Mouse (Mus musculus): ENCODE data around the gene Pip5k1b. TPM values are rescaled to one million over a fixed set of nuclear protein-coding genes. Genes with fewer than 3 reads are reported as not detected.

Pip5k1b gene
- polyA plus RNA-seq, 1 experiment: 0.24 TPM

GRCm38 (mm10) chr19:24264991-24265390, 290.7 kb downstream of the Pip5k1b start:
- Histone ChIP-seq H3K79me2 (ENCODE audit: control insufficient read depth, insufficient read depth) (no peaks in the 10 kb centered on the region), H3K4me2 (ENCODE audit: low read depth) (no peak overlapping the region), H3K36me3 (ENCODE audit: control insufficient read depth, insufficient read depth) (no peaks in the 10 kb centered on the region), H3K27me3 (ENCODE audit: control insufficient read depth, insufficient read depth, insufficient read length) (no peaks in the 10 kb centered on the region), H3K4me3 (no peak overlapping the region), H3ac (ENCODE audit: control insufficient read depth, insufficient read length) (no peak overlapping the region)
- TF ChIP-seq USF1 (IDR thresholded peaks at IDR 0.05; ENCODE audit: low read depth) (no peak), MYOG (IDR thresholded peaks at IDR 0.05; ENCODE audit: control insufficient read depth in 1 of 3, insufficient read depth in 1 of 3, insufficient read length in 2 of 3, low read depth in 2 of 3) (no peak), MYOD1 (IDR thresholded peaks at IDR 0.05; ENCODE audit: control insufficient read depth in 1 of 3, insufficient read length in 2 of 3, low read depth in 2 of 3) (no peak), REST (IDR thresholded peaks at IDR 0.05; ENCODE audit: insufficient read depth, insufficient read length) (no peak), POLR2AphosphoS2 (IDR thresholded peaks at IDR 0.05; ENCODE audit: insufficient read length, low read depth) (no peak), MAX (IDR thresholded peaks at IDR 0.05; ENCODE audit: low read depth) (no peak), CEBPB (IDR thresholded peaks at IDR 0.05; ENCODE audit: insufficient read depth, poor library complexity, severe bottlenecking) (no peak)

GRCm38 (mm10) chr19:24262736-24263135, 292.9 kb downstream of the Pip5k1b start:
- TF ChIP-seq POLR2A (IDR thresholded peaks at IDR 0.05; ENCODE audit: insufficient read length, low read depth): no peak

GRCm38 (mm10) chr19:24259390-24260351, 296.0 kb downstream of the Pip5k1b start:
- H3K4me3 ChIP-seq: no peak overlapping the region
- no peak overlapping the region for H3ac ChIP-seq (ENCODE audit: control insufficient read depth, insufficient read length)
- H3K36me3 ChIP-seq (ENCODE audit: control insufficient read depth, insufficient read depth): no peaks in the 10 kb centered on the region
- H3K27me3 ChIP-seq (ENCODE audit: control insufficient read depth, insufficient read depth, insufficient read length): no peaks in the 10 kb centered on the region
- TF ChIP-seq MYOG (IDR thresholded peaks at IDR 0.05; ENCODE audit: control insufficient read depth in 1 of 3, insufficient read depth in 1 of 3, insufficient read length in 2 of 3, low read depth in 2 of 3) (no peak), POLR2AphosphoS2 (IDR thresholded peaks at IDR 0.05; ENCODE audit: insufficient read length, low read depth) (no peak), TCF12 (IDR thresholded peaks at IDR 0.05; ENCODE audit: insufficient read depth, poor library complexity, severe bottlenecking) (no peak), MYOD1 (IDR thresholded peaks at IDR 0.05; ENCODE audit: control insufficient read depth in 1 of 3, insufficient read length in 2 of 3, low read depth in 2 of 3) (no peak), USF1 (IDR thresholded peaks at IDR 0.05; ENCODE audit: low read depth) (no peak), TCF3 (IDR thresholded peaks at IDR 0.05; ENCODE audit: insufficient read length, low read depth) (no peak), MAX (IDR thresholded peaks at IDR 0.05; ENCODE audit: low read depth) (no peak), E2F4 (IDR thresholded peaks at IDR 0.05; ENCODE audit: insufficient read depth) (no peak), CEBPB (IDR thresholded peaks at IDR 0.05; ENCODE audit: insufficient read depth, poor library complexity, severe bottlenecking) (no peak), REST (IDR thresholded peaks at IDR 0.05; ENCODE audit: insufficient read depth, insufficient read length) (no peak), POLR2A (IDR thresholded peaks at IDR 0.05; ENCODE audit: insufficient read length, low read depth) (no peak), SRF (IDR thresholded peaks at IDR 0.05; ENCODE audit: control insufficient read depth, insufficient read length, low read depth) (no peak)
- no peaks in the 10 kb centered on the region for H3K79me2 ChIP-seq (ENCODE audit: control insufficient read depth, insufficient read depth)
- H3K4me2 ChIP-seq (ENCODE audit: low read depth): no peak overlapping the region

More at GRCm38 (mm10) chr19:24262736-24263135, 292.9 kb downstream of the Pip5k1b start:
- Histone ChIP-seq H3K36me3 (ENCODE audit: control insufficient read depth, insufficient read depth) (no peaks in the 10 kb centered on the region), H3ac (ENCODE audit: control insufficient read depth, insufficient read length) (no peak overlapping the region), H3K27me3 (ENCODE audit: control insufficient read depth, insufficient read depth, insufficient read length) (no peaks in the 10 kb centered on the region), H3K4me2 (ENCODE audit: low read depth) (no peak overlapping the region), H3K79me2 (ENCODE audit: control insufficient read depth, insufficient read depth) (no peaks in the 10 kb centered on the region), H3K4me3 (no peak overlapping the region)

- no peak for TF ChIP-seq POLR2A (IDR thresholded peaks at IDR 0.05; ENCODE audit: insufficient read length, low read depth)
- no peak for TF ChIP-seq MAX (IDR thresholded peaks at IDR 0.05; ENCODE audit: low read depth)
- TF ChIP-seq MYOD1 (IDR thresholded peaks at IDR 0.05; ENCODE audit: control insufficient read depth in 1 of 3, insufficient read length in 2 of 3, low read depth in 2 of 3): no peak
- TF ChIP-seq MYOG (IDR thresholded peaks at IDR 0.05; ENCODE audit: control insufficient read depth in 1 of 3, insufficient read depth in 1 of 3, insufficient read length in 2 of 3, low read depth in 2 of 3): no peak
- TF ChIP-seq CEBPB (IDR thresholded peaks at IDR 0.05; ENCODE audit: insufficient read depth, poor library complexity, severe bottlenecking): no peak
- TF ChIP-seq TCF12 (IDR thresholded peaks at IDR 0.05; ENCODE audit: insufficient read depth, poor library complexity, severe bottlenecking): no peak
- TF ChIP-seq E2F4 (IDR thresholded peaks at IDR 0.05; ENCODE audit: insufficient read depth): no peak
- no peak for TF ChIP-seq REST (IDR thresholded peaks at IDR 0.05; ENCODE audit: insufficient read depth, insufficient read length)
- no peak for TF ChIP-seq POLR2AphosphoS2 (IDR thresholded peaks at IDR 0.05; ENCODE audit: insufficient read length, low read depth)
- TF ChIP-seq SRF (IDR thresholded peaks at IDR 0.05; ENCODE audit: control insufficient read depth, insufficient read length, low read depth): no peak
- TF ChIP-seq USF1 (IDR thresholded peaks at IDR 0.05; ENCODE audit: low read depth): no peak
- no peak for TF ChIP-seq TCF3 (IDR thresholded peaks at IDR 0.05; ENCODE audit: insufficient read length, low read depth)
Measured at GRCm38 (mm10) chr19:24258368-24258767, 297.3 kb downstream of the Pip5k1b start.

GRCm38 (mm10) chr19:24257962-24258361, 297.7 kb downstream of the Pip5k1b start:
- no peaks in the 10 kb centered on the region for H3K27me3 ChIP-seq (ENCODE audit: control insufficient read depth, insufficient read depth, insufficient read length)
- H3K4me2 ChIP-seq (ENCODE audit: low read depth): no peak overlapping the region
- H3K79me2 ChIP-seq (ENCODE audit: control insufficient read depth, insufficient read depth): no peaks in the 10 kb centered on the region
- no peak for TF ChIP-seq POLR2A (IDR thresholded peaks at IDR 0.05; ENCODE audit: insufficient read length, low read depth)
- no peak for TF ChIP-seq TCF12 (IDR thresholded peaks at IDR 0.05; ENCODE audit: insufficient read depth, poor library complexity, severe bottlenecking)
- TF ChIP-seq MYOD1 (IDR thresholded peaks at IDR 0.05; ENCODE audit: control insufficient read depth in 1 of 3, insufficient read length in 2 of 3, low read depth in 2 of 3): no peak
- TF ChIP-seq CEBPB (IDR thresholded peaks at IDR 0.05; ENCODE audit: insufficient read depth, poor library complexity, severe bottlenecking): no peak
- no peak for TF ChIP-seq E2F4 (IDR thresholded peaks at IDR 0.05; ENCODE audit: insufficient read depth)
- H3ac ChIP-seq (ENCODE audit: control insufficient read depth, insufficient read length): no peak overlapping the region
- no peaks in the 10 kb centered on the region for H3K36me3 ChIP-seq (ENCODE audit: control insufficient read depth, insufficient read depth)
- no peak overlapping the region for H3K4me3 ChIP-seq

More at GRCm38 (mm10) chr19:24258368-24258767, 297.3 kb downstream of the Pip5k1b start:
- Histone ChIP-seq H3K27me3 (ENCODE audit: control insufficient read depth, insufficient read depth, insufficient read length) (no peaks in the 10 kb centered on the region), H3ac (ENCODE audit: control insufficient read depth, insufficient read length) (no peak overlapping the region), H3K4me2 (ENCODE audit: low read depth) (no peak overlapping the region), H3K79me2 (ENCODE audit: control insufficient read depth, insufficient read depth) (no peaks in the 10 kb centered on the region), H3K36me3 (ENCODE audit: control insufficient read depth, insufficient read depth) (no peaks in the 10 kb centered on the region), H3K4me3 (no peak overlapping the region)

All from myocyte (in vitro differentiated cells).